Mouse (Mus musculus) E14TG2a.4 (cell line): ENCODE results near the gene Anks1b.

Source experiments
- CTCF ChIP-seq: conservative IDR thresholded peaks from 2 replicates; pipeline ENCODE4 v1.5.1; 2014; ENCODE audit warnings: low read length
- POU5F1 ChIP-seq: IDR thresholded peaks from 2 replicates; pipeline ENCODE4 v1.6.1; 2014; ENCODE audit warnings: low read length, borderline replicate concordance

DNA sequence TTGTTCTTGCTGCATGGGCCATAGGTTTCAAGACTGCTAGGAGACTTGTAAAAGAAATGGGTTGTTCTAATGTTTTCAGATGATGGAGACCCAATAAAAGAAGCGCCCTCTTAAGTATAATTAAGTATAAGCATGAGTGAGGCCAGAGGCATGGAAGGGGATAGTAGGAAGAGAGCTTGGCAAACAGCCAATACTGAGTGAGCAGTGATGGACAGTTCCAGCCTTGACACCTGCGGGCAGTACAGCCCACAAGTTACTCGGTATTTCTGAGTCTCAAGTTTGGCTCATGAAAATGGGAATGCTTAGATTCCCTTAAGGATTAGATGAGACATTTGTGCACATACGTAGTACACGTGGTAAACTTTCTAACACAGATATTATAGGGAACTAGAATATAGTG, 1016.3 kb downstream of the Anks1b start:
- TF ChIP-seq CTCF (no peak), POU5F1 (no peak)
